Mouse (Mus musculus) lung, embryonic 16.5 days (tissue): Measurements from ENCODE around the gene 6030468B19Rik. TPM values are rescaled to one million over a fixed set of nuclear protein-coding genes. Genes with fewer than 3 reads are reported as not detected.
"Not testable (repeated sequence)": the region's sequence is repeated elsewhere in the genome, so short reads cannot be mapped to it uniquely, and the experiment has no call there.

Experiments used
- ATAC-seq: fragments of 200-750 bp; cut with Nextera tagmentation; 2 replicates; pipeline ENCODE4 v1.8.0; 2017; ENCODE audit warnings: low read depth, mild to moderate bottlenecking, moderate library complexity
- H3K27ac ChIP-seq: fragments of 300-500 bp; sonication (generic); 2 replicates; pipeline ENCODE4 v1.5.1; 2014; ENCODE audit warnings: mild to moderate bottlenecking, control low read depth, low read length
- H3K27me3 ChIP-seq: fragments of 300-500 bp; sonication (generic); 2 replicates; pipeline ENCODE4 v1.6.1; 2014; ENCODE audit warnings: low read depth, low read length, mixed read lengths; ENCODE audit not compliant: control insufficient read depth, insufficient read depth
- H3K36me3 ChIP-seq: fragments of 300-500 bp; sonication (generic); 2 replicates; pipeline ENCODE4 v1.6.1; 2014; ENCODE audit warnings: low read length; ENCODE audit not compliant: control insufficient read depth, insufficient read depth
- H3K4me1 ChIP-seq: fragments of 300-500 bp; sonication (generic); replicated peaks from 2 replicates; pipeline ENCODE4 v1.6.1; 2014; ENCODE audit warnings: low read length, mixed read lengths; ENCODE audit not compliant: control insufficient read depth, insufficient read depth
- H3K4me2 ChIP-seq: fragments of 300-500 bp; sonication (generic); 2 replicates; pipeline ENCODE4 v1.6.1; 2014; ENCODE audit warnings: low read depth, low read length, control low read depth
- H3K4me3 ChIP-seq: fragments of 300-500 bp; sonication (generic); 2 replicates; pipeline ENCODE4 v1.5.1; 2014; ENCODE audit warnings: mild to moderate bottlenecking, low read length, control low read depth
- H3K9ac ChIP-seq: fragments of 300-500 bp; sonication (generic); 2 replicates; pipeline ENCODE4 v1.6.1; 2014; ENCODE audit warnings: low read length, control low read depth
- H3K9me3 ChIP-seq: fragments of 300-500 bp; sonication (generic); 2 replicates; pipeline ENCODE4 v1.6.1; 2016; ENCODE audit warnings: low read length; ENCODE audit not compliant: control insufficient read depth
- WGBS: fragments of 180-500 bp; shearing (Covaris S2); extraction: QIAGEN DNeasy Blood & Tissue Kit; methylation state at CpG from one replicate; pipeline ENCODE4 v1.1.7; 2014; 5-methylcytosine and 5-hydroxymethylcytosine counted together
- polyA plus RNA-seq: library from polyadenylated mRNA; unstranded; fragments of >200 nt; fragmentation: Nextera tagmentation; extraction: Ambion mirVana; gene quantifications from 2 replicates; pipeline ENCODE4 v1.2.1, GENCODE M21; 2015

6030468B19Rik gene
- polyA plus RNA-seq, 1 experiment from 2014 or later = 0.14 TPM

DNA sequence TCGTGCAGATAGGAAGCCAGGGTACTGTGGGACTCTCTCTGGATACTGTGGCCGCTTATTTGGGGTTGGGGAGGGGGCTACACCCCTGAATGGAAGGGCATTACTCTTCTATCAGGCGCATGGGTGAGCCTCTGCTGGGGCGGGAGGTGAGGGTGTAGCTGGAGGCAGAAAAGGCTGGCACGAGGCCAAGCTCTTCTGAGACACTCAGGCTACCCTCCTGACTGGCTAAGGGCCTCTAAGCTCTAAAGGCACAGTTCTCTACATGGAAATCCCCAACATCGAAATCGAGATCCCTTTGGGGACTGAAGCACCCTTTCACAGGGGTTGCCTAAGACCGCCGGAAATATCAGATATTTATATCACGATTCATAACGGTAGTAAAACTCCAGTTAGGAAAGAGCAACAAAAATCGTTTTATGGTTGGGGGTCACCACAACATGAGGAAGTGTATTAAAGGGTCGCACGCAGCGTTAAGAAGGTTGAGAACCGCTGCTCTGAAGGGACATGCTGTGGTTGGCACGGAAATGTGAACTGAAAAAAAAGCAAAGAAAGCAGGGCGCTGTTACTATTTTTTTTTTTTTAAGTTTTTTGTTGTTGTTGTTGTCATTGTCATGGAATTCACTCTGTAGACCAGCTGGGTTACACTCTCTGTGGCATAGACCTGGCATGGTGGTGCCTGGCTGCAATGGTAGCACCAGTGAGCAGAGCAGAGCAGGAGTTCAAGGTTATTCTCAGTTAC, 30.9 kb downstream of the 6030468B19Rik start:
- H3K4me1 ChIP-seq = peaks cover 73% of the 10 kb centered on the region
- 43% methylated on average over 18 of the region's 18 CpGs for WGBS
- no peaks in the 10 kb centered on the region for H3K9me3 ChIP-seq
- no peak overlapping the region for H3K4me2 ChIP-seq
- H3K27me3 ChIP-seq = no peaks in the 10 kb centered on the region
- no peak overlapping the region for H3K4me3 ChIP-seq
- peak; percentile 15 for ATAC-seq
- peak overlapping the region; percentile 10; the same call in 1 of the 2 replicates for H3K9ac ChIP-seq
- peak overlapping the region; percentile 88 for H3K27ac ChIP-seq
- H3K36me3 ChIP-seq = no peaks in the 10 kb centered on the region; the same call in 1 of the 2 replicates

DNA sequence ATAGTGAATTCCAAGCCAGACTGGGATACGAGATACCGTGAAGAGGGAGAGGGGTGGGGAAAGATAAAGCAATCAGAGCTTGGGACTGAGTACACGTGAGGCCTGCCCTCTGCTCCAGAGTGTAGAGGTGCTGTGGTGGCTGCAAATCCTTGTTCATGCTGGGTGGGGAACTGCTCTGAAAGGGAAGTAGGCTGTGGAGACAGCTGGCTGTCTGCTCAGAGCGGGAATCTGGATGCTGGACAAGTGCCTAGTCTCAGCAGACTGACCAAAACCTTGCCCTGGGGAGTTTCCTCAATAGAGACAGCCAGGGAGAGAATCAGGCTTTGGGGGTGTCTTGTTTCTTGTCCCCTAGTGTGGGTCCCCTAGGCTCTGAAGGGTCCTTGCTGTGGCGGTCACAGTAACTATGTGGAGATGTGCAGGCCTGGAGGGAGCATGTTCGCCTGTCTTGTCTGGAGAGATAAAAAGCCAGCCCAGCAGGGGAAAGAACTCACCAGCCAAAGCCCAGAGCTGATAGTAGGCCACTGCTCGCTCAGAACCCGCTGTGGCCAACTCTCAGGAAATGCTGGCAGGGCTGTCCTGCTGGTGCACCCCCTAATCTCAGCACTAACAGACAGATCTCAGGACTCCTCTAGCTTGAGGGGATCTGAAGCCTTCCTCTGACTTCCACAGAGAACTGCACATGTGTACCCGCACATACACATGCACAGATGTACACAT, 31.6 kb downstream of the 6030468B19Rik start:
- H3K4me1 ChIP-seq = peaks cover 68% of the 10 kb centered on the region
- H3K4me2 ChIP-seq = no peak overlapping the region
- H3K9ac ChIP-seq = peak overlapping the region; percentile 10; the same call in 1 of the 2 replicates
- H3K27ac ChIP-seq = peak overlapping the region; percentile 88
- ATAC-seq = peak; percentile 10
- no peak overlapping the region for H3K4me3 ChIP-seq
- no peaks in the 10 kb centered on the region for H3K9me3 ChIP-seq
- H3K36me3 ChIP-seq = no peaks in the 10 kb centered on the region
- H3K27me3 ChIP-seq = no peaks in the 10 kb centered on the region
- 29% methylated on average over 9 of the region's 9 CpGs for WGBS

DNA sequence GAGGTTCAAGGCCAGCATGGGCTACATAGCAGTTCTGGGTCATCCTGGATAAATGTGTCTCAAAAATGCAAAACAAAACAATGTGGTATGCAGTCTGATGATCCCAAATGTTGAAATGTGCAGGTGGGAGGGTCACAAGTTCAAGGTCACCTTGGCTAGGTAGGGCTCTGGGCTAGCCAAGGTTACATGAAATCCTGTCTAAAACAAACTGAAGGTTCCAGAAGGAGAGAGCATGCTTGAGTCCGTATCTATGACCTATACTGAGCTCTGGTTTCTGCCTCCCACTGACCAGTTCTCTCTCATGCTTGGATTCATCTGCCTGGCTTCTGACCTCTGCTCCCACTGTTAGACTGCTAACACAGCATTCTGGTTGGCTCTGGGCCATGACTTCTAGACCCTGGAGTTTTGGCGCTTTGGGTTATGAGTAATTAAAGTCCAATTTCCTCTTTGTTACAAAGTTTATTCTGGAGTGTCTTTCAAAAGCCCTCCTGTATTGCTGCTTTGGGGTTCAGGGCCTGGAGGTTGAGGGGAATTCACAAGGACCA, 32.3 kb downstream of the 6030468B19Rik start:
- H3K4me1 ChIP-seq = peaks cover 63% of the 10 kb centered on the region
- no peaks in the 10 kb centered on the region for H3K27me3 ChIP-seq
- WGBS = 29% methylated on average over 2 of the region's 2 CpGs
- no peak for ATAC-seq
- no peak overlapping the region for H3K4me2 ChIP-seq
- H3K9me3 ChIP-seq = no peaks in the 10 kb centered on the region
- H3K9ac ChIP-seq = no peak overlapping the region; the same call in 1 of the 2 replicates
- H3K4me3 ChIP-seq = no peak overlapping the region
- no peaks in the 10 kb centered on the region for H3K36me3 ChIP-seq
- H3K27ac ChIP-seq = peak overlapping the region; percentile 88

DNA sequence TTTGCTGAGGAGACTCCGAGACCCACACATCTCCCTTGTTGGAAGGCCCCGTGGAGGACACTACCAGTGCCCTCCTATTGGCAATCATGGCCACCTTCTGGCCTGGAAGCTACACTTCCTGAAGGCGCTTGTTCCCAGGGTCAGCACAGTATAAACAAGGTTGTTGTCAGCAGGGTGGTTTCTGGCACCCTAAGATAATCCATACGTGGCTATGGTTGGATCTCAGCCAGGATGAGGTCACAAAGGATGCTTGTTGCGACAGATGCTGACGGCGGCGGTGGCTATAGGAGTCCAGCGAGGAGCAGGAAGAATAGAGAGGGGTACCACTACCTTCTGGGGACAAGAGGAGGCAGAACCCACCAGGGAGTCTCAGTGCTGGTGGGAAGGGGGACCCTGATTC, 32.9 kb downstream of the 6030468B19Rik start:
- H3K4me2 ChIP-seq = no peak overlapping the region
- H3K36me3 ChIP-seq = no peaks in the 10 kb centered on the region
- WGBS = 43% methylated on average over 9 of the region's 9 CpGs
- no peak for ATAC-seq
- no peaks in the 10 kb centered on the region for H3K9me3 ChIP-seq
- H3K9ac ChIP-seq = peak overlapping the region; percentile 11; the same call in 1 of the 2 replicates
- peak overlapping the region; percentile 88 for H3K27ac ChIP-seq
- no peaks in the 10 kb centered on the region for H3K27me3 ChIP-seq
- no peak overlapping the region for H3K4me3 ChIP-seq
- peaks cover 58% of the 10 kb centered on the region for H3K4me1 ChIP-seq

DNA sequence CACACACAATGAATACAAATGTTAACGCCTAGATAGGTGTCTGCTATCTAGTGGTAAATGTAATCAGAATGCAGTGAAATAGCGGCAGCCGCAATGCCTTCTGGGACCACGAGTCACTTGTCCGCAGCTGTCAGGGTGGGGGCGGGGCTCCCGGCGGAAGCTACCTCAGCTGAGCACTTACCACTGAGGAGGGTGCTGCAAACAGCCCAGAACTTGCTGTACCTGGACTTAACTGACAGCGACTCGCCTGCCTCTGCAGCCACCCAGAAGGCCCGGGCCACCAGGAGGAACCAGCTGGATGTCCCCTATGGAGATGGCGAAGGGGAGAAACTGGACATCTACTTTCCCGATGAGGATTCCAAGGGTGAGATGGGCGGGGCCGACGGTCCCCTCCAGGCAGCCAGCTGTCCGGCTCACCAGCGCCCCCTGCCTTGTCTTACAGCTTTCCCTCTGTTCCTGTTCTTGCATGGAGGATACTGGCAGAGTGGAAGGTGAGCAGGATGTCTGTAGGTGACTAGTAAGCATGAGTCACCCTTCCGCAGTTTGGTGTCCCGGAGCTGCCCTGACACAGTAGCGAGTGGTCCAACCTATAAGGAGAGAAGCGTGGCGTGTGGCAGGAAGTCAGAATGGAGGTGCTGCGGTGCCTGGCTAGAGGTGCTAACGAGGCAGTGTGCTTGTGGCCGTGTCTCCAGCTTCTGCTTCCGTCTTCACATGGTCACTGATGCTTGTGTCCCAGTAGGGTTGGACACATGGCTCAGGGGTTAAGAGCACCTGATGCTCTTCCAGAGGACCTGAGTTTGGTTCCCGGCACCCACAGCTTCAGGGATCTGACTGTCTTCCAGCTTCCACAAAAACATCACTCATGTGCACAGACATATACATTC, 34.9 kb downstream of the 6030468B19Rik start:
- peak; percentile 18; the same call in 1 of the 2 replicates for ATAC-seq
- Histone ChIP-seq H3K9ac (0 out of 2 replicates have a peak overlapping the region, but pooled peaks have one; percentile 31), H3K36me3 (no peaks in the 10 kb centered on the region), H3K4me1 (peaks cover 49% of the 10 kb centered on the region), H3K9me3 (no peaks in the 10 kb centered on the region), H3K27ac (no peak overlapping the region), H3K4me3 (peak overlapping the region; percentile 32), H3K4me2 (peak overlapping the region; percentile 51), H3K27me3 (no peaks in the 10 kb centered on the region)
- WGBS = 20% methylated on average over 28 of the region's 28 CpGs

DNA sequence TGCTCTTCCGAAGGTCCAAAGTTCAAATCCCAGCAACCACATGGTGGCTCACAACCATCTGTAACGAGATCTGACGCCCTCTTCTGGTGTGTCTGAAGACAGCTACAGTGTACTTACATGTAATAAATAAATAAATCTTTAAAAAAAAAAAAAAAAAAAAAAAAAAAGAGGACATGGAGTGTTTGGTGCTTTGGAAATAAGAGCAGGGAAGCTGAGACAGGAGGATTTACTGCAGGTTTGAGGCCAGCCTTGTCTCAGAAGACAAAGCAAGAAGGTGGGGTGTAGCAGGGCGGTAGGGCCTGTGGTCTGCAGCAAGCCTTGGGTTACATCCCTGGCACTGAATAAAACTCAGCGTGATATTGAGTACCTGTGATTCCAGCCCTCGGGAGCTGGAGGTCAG, 36.0 kb downstream of the 6030468B19Rik start:
- not testable (repeated sequence) for ATAC-seq, H3K27ac ChIP-seq, H3K4me2 ChIP-seq, H3K9ac ChIP-seq, H3K9me3 ChIP-seq, H3K4me3 ChIP-seq, H3K27me3 ChIP-seq, H3K36me3 ChIP-seq
- H3K4me1 ChIP-seq = peaks cover 37% of the 10 kb centered on the region
- 96% methylated on average over 4 of the region's 6 CpGs for WGBS

DNA sequence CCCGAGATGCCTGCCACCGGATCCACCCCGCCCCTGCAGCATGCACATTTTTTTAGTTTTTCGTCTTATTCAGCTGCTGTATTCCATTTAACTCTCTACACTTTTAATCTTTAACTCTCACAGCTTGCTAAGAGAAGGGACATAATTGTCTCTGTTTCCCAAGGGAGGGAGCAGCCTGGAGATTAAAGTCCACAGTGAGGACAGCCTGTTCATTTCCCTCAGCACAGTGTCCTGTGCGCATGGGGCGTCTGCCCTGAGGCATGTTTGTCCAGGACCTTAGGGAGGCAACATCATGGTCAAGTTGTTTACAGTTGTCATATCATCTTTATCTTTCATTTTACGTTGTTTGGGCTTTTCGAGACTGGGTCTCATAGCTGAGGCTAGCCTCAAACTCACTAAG, 36.6 kb downstream of the 6030468B19Rik start:
- Histone ChIP-seq H3K27me3 (no peaks in the 10 kb centered on the region), H3K4me1 (peaks cover 31% of the 10 kb centered on the region), H3K4me2 (no peak overlapping the region), H3K9me3 (no peaks in the 10 kb centered on the region), H3K4me3 (no peak overlapping the region), H3K27ac (no peak overlapping the region), H3K36me3 (no peaks in the 10 kb centered on the region), H3K9ac (no peak overlapping the region)
- no peak for ATAC-seq
- WGBS = 83% methylated on average over 8 of the region's 8 CpGs

DNA sequence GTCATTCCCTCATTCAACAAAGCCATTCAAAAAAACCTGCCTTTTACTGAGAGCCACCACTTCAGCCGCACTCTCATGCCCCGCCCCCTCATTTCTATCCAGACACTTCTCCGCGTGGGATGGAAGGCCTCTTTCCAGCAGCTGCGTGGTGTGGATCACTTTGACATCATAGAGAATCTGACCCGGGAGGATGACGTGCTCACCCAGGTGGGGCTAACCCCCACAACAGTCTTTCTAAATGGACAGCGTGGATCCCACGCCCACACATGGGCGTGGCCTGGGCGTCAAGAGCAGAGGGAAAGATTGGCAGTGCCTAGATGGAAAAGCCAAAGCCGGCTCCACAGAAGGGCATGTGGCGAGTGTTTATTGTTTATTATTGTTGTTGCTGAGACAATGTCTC, 38.8 kb downstream of the 6030468B19Rik start:
- Histone ChIP-seq H3K4me1 (peaks cover 11% of the 10 kb centered on the region), H3K36me3 (no peaks in the 10 kb centered on the region), H3K9me3 (no peaks in the 10 kb centered on the region), H3K4me2 (peak overlapping the region; percentile 54), H3K27ac (no peak overlapping the region), H3K27me3 (no peaks in the 10 kb centered on the region), H3K9ac (no peak overlapping the region), H3K4me3 (peak overlapping the region; percentile 32)
- WGBS = 16% methylated on average over 13 of the region's 13 CpGs
- ATAC-seq = peak; percentile 29; the same call in 1 of the 2 replicates
